Mouse (Mus musculus) liver, adult 2 months (tissue): ENCODE measurements at regions not wholly inside any gene's neighbourhood (a gene's known extent, or its start where the extent isn't known, plus 50 kb on each side); places are given as distances from the start of the nearest gene placed in this dataset.

Experiments
- CTCF ChIP-seq: fragments of 200-500 bp; IDR thresholded peaks from 2 replicates; pipeline ENCODE4 v1.5.1; 2011; ENCODE audit warnings: low read depth, low read length, control low read depth
- POLR2A ChIP-seq: fragments of 200-500 bp; IDR thresholded peaks from 2 replicates; pipeline ENCODE4 v1.6.1; 2011; ENCODE audit warnings: low read length, control low read depth; ENCODE audit not compliant: insufficient read depth; ENCODE audit errors: extremely low read depth

- TF ChIP-seq CTCF (no peak), POLR2A (no peak)
Measured at GRCm38 (mm10) chr7:37833420-37833819, 60.0 kb upstream of the Zfp536 start.
